Mouse (Mus musculus): ENCODE results near the gene Zbtb33.
"Not testable (repeated sequence)": the region's sequence is repeated elsewhere in the genome, so short reads cannot be mapped to it uniquely, and the experiment has no call there.

The Zbtb33 gene

GRCm38 (mm10) chrX:38189552-38190457 lies at the start of gene Zbtb33:
TSS of gene Zbtb33 (plus strand) at chrX:38189793.
- DNase-seq (ENCODE audit: low spot score) = peak; percentile 75

- no peak for DNase-seq (ENCODE audit: low spot score)
Measured at GRCm38 (mm10) chrX:38159097-38159496, 30.5 kb upstream of the Zbtb33 start.

GRCm38 (mm10) chrX:38165315-38165714 lies 24.3 kb upstream of the Zbtb33 start:
- no peak for DNase-seq (ENCODE audit: low spot score)

GRCm38 (mm10) chrX:38166064-38166463 lies 23.5 kb upstream of the Zbtb33 start:
- no peak for DNase-seq (ENCODE audit: low spot score)

GRCm38 (mm10) chrX:38166592-38166991 lies 23.0 kb upstream of the Zbtb33 start:
- DNase-seq (ENCODE audit: low spot score) = no peak

- DNase-seq (ENCODE audit: low spot score) = not testable (repeated sequence)
Measured at GRCm38 (mm10) chrX:38179891-38180310, 9.7 kb upstream of the Zbtb33 start.

- DNase-seq (ENCODE audit: low spot score) = no peak
Measured at GRCm38 (mm10) chrX:38180656-38181607, 8.7 kb upstream of the Zbtb33 start.

GRCm38 (mm10) chrX:38181608-38182258 lies 7.9 kb upstream of the Zbtb33 start:
- DNase-seq (ENCODE audit: low spot score) = peak; percentile 19

GRCm38 (mm10) chrX:38185520-38185919 lies 4.1 kb upstream of the Zbtb33 start:
- no peak for DNase-seq (ENCODE audit: low spot score)

- no peak for DNase-seq (ENCODE audit: low spot score)
Measured at GRCm38 (mm10) chrX:38190458-38190764, 818 bp downstream of the Zbtb33 start.

- no peak for DNase-seq (ENCODE audit: low spot score)
Measured at GRCm38 (mm10) chrX:38201816-38202215, 12.2 kb downstream of the Zbtb33 start.

GRCm38 (mm10) chrX:38207392-38207791 lies 17.8 kb downstream of the Zbtb33 start:
- no peak for DNase-seq (ENCODE audit: low spot score)

GRCm38 (mm10) chrX:38216986-38217675 lies 27.5 kb downstream of the Zbtb33 start:
- DNase-seq (ENCODE audit: low spot score) = no peak

- no peak for DNase-seq (ENCODE audit: low spot score)
Measured at GRCm38 (mm10) chrX:38217676-38217991, 28.0 kb downstream of the Zbtb33 start.

- no peak for DNase-seq (ENCODE audit: low spot score)
Measured at GRCm38 (mm10) chrX:38222757-38223156, 33.2 kb downstream of the Zbtb33 start.

GRCm38 (mm10) chrX:38229888-38230287 lies 40.3 kb downstream of the Zbtb33 start:
- DNase-seq (ENCODE audit: low spot score) = no peak

- peak; percentile 8 for DNase-seq (ENCODE audit: low spot score)
Measured at GRCm38 (mm10) chrX:38237731-38238130, 48.1 kb downstream of the Zbtb33 start.
